Mouse (Mus musculus) lung, adult 2 months (tissue): Measurements from ENCODE around the gene Gm6460. TPM values are rescaled to one million over a fixed set of nuclear protein-coding genes. Genes with fewer than 3 reads are reported as not detected.
"Not testable (repeated sequence)": the region's sequence is repeated elsewhere in the genome, so short reads cannot be mapped to it uniquely, and the experiment has no call there.

Experiments used
- DNase-seq: peaks from one replicate; pipeline ENCODE4 v3.0.0; 2022
- H3K4me1 ChIP-seq: fragments of 200-500 bp; 2 replicates; pipeline ENCODE4 v1.6.1; 2011; ENCODE audit warnings: low read length; ENCODE audit not compliant: control insufficient read depth, insufficient read depth
- H3K4me3 ChIP-seq: fragments of 200-500 bp; replicated peaks from 2 replicates; pipeline ENCODE3; 2011; ENCODE audit warnings: low read depth, mild to moderate bottlenecking, control low read depth, low read length; ENCODE audit errors: extremely low read depth
- WGBS: fragments of 180-500 bp; shearing (Covaris S2); methylation state at CpG from one replicate; pipeline ENCODE4 v1.1.7; 2018; 5-methylcytosine and 5-hydroxymethylcytosine counted together
- polyA plus RNA-seq: library from polyadenylated mRNA; depleted of rRNA; stranded (reverse); fragments of >200 nt; gene quantifications from 2 replicates; pipeline ENCODE4 v1.2.3, GENCODE M21; 2012; rRNA removed

Gm6460 gene
- polyA plus RNA-seq, result not detected in 2 replicates

DNA sequence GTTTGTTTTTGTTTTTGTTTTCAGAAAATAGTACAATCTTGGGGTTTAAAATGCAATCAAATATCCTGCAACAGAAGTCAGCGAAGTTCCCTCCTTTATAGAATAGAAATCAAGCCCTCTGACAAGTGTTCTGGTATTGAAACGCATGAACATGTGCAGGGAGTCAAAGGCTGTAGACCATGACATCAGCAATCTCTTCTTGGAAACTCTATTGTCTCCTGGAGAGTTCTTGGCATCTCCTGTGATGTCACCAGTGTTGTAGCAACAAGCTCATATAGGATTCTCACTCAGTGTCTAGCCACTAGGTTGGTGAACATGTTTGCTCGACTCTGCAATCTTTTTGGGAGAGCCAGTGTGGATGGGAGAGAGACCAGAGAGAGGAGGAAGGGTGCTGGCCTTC is at the start of gene Gm6460:
TSS of gene Gm6460 (plus strand) at position 301 of the 400 bp plus-strand sequence.
- no CpG with 5 or more reads among the region's 3 CpGs for WGBS
- not testable (repeated sequence) for DNase-seq, H3K4me1 ChIP-seq, H3K4me3 ChIP-seq

Other genes starting within 250 kb of the Gm6460 start
- not detected in 2 replicates for gene Gm8897, start 178.5 kb upstream of the Gm6460 start, polyA plus RNA-seq
- gene Gm8906, start 92.2 kb upstream of the Gm6460 start, polyA plus RNA-seq, result not detected in 2 replicates
- not detected in 2 replicates for gene Gm8922, start 87.0 kb downstream of the Gm6460 start, polyA plus RNA-seq
- not detected in 2 replicates for gene Gm8926, start 175.6 kb downstream of the Gm6460 start, polyA plus RNA-seq